Mouse (Mus musculus) common myeloid progenitor, adult 5-6 weeks (primary cell): ENCODE data around the gene Gse1. TPM values are rescaled to one million over a fixed set of nuclear protein-coding genes. Genes with fewer than 3 reads are reported as not detected.

Source experiments
- ATAC-seq: replicated peaks from 2 replicates; pipeline ENCODE4 v1.8.0; 2016; ENCODE audit warnings: low read depth, mild to moderate bottlenecking, moderate TSS enrichment, inconsistent platforms; ENCODE audit not compliant: poor library complexity, severe bottlenecking
- total RNA-seq: library from RNA; stranded (forward); fragments of 200-1000, 187-1606 nt; gene quantifications from 2 replicates; pipeline ENCODE4 v1.2.3, GENCODE M21; 2017

The Gse1 gene
- total RNA-seq, 1 experiment from 2014 or later: 46.6 TPM

- peak; percentile 20 for ATAC-seq
These were observed 107.2 kb downstream of the Gse1 start for GRCm38 (mm10) chr8:120335262-120336086.

GRCm38 (mm10) chr8:120336087-120336380, 107.8 kb downstream of the Gse1 start:
- 0 out of 2 replicates have a peak, but pooled peaks have one; percentile 9 for ATAC-seq

GRCm38 (mm10) chr8:120336909-120337555, 108.8 kb downstream of the Gse1 start:
- 0 out of 2 replicates have a peak, but pooled peaks have one; percentile 4 for ATAC-seq

- no peak for ATAC-seq
These were observed 109.4 kb downstream of the Gse1 start for GRCm38 (mm10) chr8:120337627-120338026.

- ATAC-seq: no peak
These were observed 110.4 kb downstream of the Gse1 start for GRCm38 (mm10) chr8:120338678-120339077.

- ATAC-seq: no peak
These were observed 111.5 kb downstream of the Gse1 start for GRCm38 (mm10) chr8:120339743-120340142.

- no peak for ATAC-seq
These were observed 112.9 kb downstream of the Gse1 start for GRCm38 (mm10) chr8:120341124-120341523.

GRCm38 (mm10) chr8:120342847-120343548, 114.7 kb downstream of the Gse1 start:
- no peak for ATAC-seq

- ATAC-seq: peak; percentile 40
These were observed 115.3 kb downstream of the Gse1 start for GRCm38 (mm10) chr8:120343582-120343981.

- ATAC-seq: peak; percentile 27
These were observed 115.9 kb downstream of the Gse1 start for GRCm38 (mm10) chr8:120344166-120344565.

GRCm38 (mm10) chr8:120344583-120344982, 116.3 kb downstream of the Gse1 start:
- ATAC-seq: peak; percentile 7; the same call in 1 of the 2 replicates

- ATAC-seq: no peak
These were observed 119.6 kb downstream of the Gse1 start for GRCm38 (mm10) chr8:120347734-120348341.

GRCm38 (mm10) chr8:120348922-120349321, 120.7 kb downstream of the Gse1 start:
- no peak for ATAC-seq

- no peak for ATAC-seq
These were observed 123.2 kb downstream of the Gse1 start for GRCm38 (mm10) chr8:120351332-120352071.

- ATAC-seq: no peak
These were observed 123.8 kb downstream of the Gse1 start for GRCm38 (mm10) chr8:120352096-120352495.

GRCm38 (mm10) chr8:120356067-120356466, 127.8 kb downstream of the Gse1 start:
- ATAC-seq: no peak

GRCm38 (mm10) chr8:120357504-120357903, 129.2 kb downstream of the Gse1 start:
- ATAC-seq: no peak

- ATAC-seq: no peak
These were observed 133.0 kb downstream of the Gse1 start for GRCm38 (mm10) chr8:120361301-120361700.

- ATAC-seq: peak; percentile 29; the same call in 1 of the 2 replicates
These were observed 135.4 kb downstream of the Gse1 start for GRCm38 (mm10) chr8:120363552-120364071.
